Mouse (Mus musculus) heart, adult 8-10 months (tissue): ENCODE data around the gene Vapb. TPM values are rescaled to one million over a fixed set of nuclear protein-coding genes. Genes with fewer than 3 reads are reported as not detected.
"Not testable (repeated sequence)": the region's sequence is repeated elsewhere in the genome, so short reads cannot be mapped to it uniquely, and the experiment has no call there.

ENCODE experiments used
- DNase-seq: peaks from one replicate; pipeline ENCODE4 v3.0.0; 2022; ENCODE audit warnings: low spot score
- total RNA-seq, 4 experiments: library from RNA; stranded (reverse); gene quantifications; 2 replicates each; pipeline ENCODE4 v1.2.4; 2022

Vapb gene
- total RNA-seq: 100 to 1,000 TPM; 111 to 126 (median 118) TPM

DNA sequence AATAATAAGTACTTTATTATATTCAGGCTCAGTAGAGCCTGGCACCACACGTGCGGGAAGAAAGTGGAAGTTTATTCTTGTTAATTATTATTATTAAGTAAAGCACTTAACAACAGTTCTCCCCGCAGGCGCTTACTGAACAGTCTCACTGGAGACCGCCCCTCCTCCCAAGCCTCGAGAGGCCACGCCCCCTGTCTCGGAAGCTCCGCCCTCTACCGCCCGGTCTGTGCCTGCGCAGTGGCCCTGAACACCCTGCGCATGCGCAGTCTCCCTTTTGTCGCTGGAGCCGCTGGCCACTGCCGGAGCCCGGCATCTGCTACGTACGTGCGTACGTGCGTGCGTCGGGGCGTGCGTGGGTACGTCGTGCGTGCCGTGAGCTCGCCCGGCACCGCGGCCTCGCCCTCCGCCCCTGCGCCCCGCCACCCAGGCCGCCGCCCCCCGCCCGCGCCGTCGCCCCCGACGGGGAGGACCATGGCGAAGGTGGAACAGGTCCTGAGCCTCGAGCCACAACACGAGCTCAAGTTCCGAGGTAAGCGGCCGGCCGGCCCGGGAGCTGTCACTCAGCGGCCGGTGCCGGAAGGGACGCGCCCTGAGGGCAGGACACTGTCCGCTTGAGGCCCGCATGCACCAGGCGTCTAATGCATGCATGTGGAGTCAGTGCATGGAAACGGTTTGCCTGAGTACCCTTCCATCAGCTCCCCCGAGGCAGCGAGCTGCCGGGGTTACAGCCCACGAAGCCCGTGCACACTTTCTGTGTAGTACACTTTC lies at the start of gene Vapb:
TSS of gene Vapb (plus strand) at position 290 of the 768 bp plus-strand sequence.
- peak; percentile 98 for DNase-seq

- DNase-seq: no peak
These were observed 47.5 kb upstream of the Vapb start for GRCm38 (mm10) chr2:173689835-173690234.

DNA sequence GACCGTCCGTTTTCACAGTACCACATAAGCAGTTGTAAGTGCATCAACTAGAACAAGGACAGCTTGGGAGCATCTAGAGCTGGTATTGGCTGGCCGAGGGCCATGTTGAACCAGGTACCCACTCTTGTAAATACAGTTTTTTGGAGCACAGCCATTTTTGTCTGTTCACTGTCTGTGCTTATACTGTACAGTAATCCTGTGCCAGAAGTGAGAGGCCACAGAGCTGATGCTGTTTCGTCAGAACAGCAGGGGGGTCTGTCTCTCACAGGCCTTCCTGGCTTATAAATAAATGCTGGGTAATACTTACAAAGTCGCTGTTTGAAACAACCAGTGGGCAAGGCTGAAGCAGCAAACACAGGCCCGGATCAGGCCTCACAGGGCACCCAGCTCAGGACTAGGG lies 45.6 kb upstream of the Vapb start:
- no peak for DNase-seq

GRCm38 (mm10) chr2:173692693-173693092 lies 44.6 kb upstream of the Vapb start:
- peak; percentile 29 for DNase-seq

GRCm38 (mm10) chr2:173698850-173699249 lies 38.5 kb upstream of the Vapb start:
- DNase-seq: no peak

- peak; percentile 7 for DNase-seq
These were observed 35.0 kb upstream of the Vapb start for GRCm38 (mm10) chr2:173702096-173702866.

GRCm38 (mm10) chr2:173702867-173703237 lies 34.5 kb upstream of the Vapb start:
- no peak for DNase-seq

DNA sequence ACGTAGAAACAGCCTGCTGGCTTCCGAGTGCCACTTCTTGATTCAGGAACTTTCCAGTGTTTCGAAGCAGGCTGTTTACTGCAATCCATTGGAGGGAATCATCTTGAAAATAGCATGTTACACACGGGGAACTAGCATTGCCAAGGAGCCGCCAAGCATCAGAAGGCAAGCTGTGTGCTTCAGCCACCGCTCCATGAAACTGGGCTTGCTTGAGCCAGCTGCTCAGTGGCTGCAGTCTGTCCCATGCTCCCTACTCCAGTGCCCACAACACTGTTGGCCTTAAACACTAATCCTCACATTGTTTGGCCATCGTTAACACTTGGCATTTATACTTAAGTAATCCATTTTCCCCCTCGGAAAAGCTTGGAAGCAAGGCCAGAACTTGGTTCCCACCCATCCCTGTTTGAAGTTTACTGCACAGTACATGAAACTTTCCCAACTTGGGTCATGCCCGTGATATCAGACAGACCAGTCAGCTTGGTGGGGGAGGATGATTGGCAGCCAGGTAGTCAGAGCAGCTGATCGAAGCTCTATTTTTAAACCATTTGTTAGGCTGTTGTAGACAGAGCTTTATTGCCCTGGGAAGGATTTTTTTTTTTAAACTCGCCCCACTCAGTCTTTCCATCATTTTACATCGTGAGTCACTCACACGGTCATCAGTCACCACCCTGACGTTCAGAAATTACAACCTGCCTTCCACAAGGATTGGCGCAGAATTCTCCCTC lies 31.3 kb upstream of the Vapb start:
- peak; percentile 14 for DNase-seq

- not testable (repeated sequence) for DNase-seq
These were observed 29.7 kb upstream of the Vapb start for GRCm38 (mm10) chr2:173707626-173708025.

DNA sequence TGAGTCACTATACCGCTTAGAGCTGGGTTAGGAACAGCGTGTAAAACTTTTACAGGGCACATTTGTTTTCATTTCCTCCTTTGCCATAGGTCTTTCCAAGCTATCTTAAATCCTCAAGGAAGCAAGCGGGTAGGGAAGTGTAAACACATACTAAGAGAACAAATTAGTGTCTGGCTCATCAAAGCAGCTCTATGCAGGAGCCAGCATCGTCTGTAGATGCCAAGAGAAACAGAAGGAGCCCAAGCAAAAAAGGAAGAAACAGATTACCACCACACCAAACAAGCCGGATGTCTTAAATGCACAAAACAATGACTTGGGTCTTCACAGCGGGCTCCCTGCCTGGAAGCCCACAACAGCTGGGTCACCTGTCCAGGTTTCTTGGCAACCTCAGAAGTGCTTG lies 27.1 kb upstream of the Vapb start:
- no peak for DNase-seq

- no peak for DNase-seq
These were observed 24.7 kb upstream of the Vapb start for GRCm38 (mm10) chr2:173712656-173713055.

DNA sequence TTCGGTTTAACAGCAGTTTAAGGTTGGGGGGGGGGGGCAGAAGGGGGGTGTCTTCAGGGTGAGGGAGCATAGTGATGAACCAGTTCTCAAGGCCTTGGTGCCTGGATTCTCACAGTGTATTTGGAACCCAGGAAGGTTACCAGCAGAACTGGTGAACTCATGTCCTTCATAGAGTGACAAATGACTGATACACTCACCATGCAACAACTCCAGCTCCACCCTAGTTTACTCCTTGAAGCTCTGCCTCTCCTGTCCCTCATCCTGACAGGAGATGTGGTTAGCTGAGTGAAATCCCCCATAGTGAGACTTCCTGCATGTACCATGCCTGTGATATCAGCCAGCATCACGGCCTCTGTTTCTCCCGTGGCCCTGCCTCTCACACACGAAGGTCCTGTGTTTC lies 24.1 kb upstream of the Vapb start:
- DNase-seq: no peak

DNA sequence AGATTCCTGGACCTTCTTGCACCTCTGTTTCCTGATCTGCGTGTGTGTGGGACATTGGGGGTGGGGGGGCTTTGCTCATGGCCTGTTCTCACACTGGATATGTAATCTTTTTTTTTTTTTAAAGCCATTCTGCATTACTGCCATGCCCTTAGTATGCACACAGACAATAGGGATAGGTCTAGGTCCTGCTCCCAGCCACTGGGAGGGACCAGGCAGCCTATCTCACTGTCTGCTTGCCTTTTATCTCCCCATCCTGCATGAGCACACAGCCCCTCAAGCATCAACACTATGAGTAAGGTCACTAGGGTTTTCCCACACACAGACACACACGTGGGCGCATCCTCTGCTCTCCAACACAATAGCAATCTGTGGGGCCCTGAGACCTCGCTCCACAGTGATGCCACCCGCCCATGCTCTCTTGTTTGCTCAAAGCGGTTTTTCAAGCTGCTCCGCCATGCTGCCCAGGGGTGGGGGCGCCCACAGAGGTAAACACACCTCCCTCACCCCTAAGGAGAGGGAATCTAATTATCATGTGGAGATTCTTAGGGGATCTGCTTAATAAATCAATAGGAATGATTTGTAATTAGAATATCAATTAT lies 22.6 kb upstream of the Vapb start:
- DNase-seq: no peak

DNA sequence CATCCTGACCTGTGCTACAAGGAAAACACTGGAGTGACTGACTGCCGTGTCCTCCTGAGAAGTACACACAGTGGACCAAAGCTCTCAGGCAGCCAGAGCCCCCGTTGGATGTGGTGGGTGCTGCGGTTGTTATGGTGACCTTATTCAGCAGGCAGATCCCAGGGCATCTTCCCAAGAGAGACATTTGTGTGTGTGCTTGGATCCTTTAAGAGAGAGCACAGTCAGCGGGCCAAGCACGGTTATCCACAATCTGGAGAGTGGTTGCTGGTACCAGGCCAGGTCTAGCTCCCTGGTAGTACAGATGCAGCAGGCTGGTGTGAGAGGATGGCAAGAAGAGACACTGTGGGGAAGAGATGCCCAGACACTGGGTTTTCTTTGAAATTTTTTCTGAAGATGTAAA lies 20.3 kb upstream of the Vapb start:
- DNase-seq: no peak

DNA sequence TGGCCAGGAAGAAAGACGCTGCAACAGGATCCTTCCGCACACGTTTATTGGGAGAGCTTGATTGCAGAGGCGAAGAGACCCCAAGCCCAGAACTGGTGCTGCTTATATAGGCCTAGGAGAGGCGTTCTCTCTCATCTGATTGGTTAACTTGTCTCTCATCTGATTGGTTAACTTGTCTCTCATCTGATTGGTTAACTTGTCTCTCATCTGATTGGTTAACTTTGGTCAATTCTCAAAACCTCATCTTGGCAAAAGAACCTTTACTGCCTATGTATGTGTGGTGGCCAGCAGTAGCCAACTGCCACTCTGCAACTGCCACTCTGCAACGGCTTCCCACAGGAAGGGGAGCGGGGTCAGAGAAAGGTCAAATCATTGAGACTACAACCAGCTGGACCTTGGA lies 18.2 kb upstream of the Vapb start, which contains the start of gene 1700010B08Rik:
TSS of gene 1700010B08Rik (plus strand) at position 301 of the 400 bp plus-strand sequence.
- not testable (repeated sequence) for DNase-seq

DNA sequence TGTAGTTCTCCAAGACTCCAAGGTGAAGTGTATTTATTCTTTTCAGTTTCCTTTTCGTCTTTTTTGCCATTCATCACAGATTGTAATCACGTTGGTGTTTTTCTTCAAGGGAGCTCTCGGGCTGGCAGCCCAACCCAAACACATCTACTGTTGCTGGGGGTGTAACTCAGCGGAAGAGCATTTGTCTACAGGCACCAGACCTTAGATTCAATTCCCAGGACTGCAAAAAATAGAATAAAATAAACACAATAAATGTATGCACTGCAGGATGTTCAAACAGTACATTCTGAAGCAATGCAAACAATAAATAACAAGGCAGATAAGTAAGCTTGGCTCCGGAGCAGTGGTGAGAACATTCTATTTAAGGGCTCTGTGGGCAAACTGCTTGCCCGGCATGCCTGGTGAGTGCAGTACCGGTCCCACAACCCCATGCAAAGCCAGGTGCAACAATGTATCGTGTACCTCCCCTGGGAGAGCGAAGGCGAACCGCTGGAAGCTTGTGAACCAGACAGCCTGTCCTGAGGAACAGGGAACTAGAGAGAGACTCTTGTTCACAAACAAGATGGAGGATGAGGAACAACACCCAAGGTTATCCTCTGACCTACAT lies 15.0 kb upstream of the Vapb start:
- DNase-seq: no peak

- DNase-seq: no peak
These were observed 12.9 kb upstream of the Vapb start for GRCm38 (mm10) chr2:173724382-173724781.

DNA sequence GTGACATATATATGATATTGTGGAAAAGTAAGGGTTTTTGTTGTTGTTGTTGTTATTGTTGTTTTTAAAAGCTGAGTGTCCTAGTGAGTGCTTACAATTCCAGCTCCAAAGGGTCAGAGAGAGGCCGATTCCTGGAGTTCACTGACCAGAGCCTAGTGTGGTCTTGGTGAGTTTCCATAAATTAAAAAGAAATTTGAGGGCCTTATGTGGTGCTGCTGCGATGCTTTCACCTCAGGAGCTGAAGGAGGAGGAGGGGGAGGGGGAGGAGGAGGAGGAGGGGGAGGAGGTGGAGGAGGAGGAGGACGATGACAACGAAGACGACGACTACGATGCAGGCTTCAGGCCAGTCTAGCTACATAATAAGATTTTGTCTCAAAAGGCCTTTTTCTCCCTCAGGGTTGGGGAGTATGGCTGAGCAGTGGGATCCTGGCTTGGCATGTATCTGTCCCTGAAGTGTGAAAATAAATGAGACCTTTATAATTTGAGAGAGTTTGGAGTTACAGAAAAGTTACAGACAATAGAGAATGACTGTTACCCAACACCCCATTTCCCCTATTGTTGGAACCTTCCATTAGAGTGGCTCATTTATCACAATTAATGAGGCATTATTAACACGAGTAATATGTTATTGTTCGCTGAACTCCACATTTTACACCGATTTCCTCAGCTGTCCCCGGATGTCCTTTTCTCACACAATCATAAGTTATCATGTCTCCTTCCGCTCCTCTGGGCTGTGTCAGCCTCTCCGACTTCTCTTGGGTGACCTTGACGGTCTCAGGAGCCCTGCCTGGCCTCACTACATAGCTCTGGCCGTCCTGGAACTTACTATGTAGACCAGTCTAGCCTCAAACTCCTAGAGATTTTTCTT lies 12.1 kb upstream of the Vapb start:
- no peak for DNase-seq

DNA sequence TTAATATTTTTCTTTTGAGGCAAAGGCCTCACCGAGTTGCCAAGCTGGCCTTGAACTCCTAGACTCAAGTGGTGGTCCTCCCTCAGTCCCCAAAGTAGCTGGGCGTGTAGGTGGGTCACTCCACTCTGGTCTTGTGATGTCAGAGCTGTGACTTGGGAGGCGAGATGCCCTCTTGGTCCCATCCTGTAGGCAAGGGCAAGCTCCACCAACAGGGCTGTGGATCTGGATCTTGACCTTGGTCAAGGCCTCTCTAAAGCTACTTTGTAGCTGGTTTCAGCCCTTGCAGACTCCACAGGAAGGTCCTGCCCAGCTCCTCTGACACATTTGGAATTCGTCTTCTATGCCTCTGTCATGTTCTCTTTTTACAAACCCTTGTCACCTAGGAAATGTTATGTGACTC lies 11.5 kb upstream of the Vapb start:
- no peak for DNase-seq

- no peak for DNase-seq
These were observed 6.8 kb upstream of the Vapb start for GRCm38 (mm10) chr2:173730444-173730966.
